Mouse (Mus musculus): ENCODE results near the gene Mipep. TPM values are rescaled to one million over a fixed set of nuclear protein-coding genes. Genes with fewer than 3 reads are reported as not detected.

Gene Mipep
- polyA plus RNA-seq, 1 experiment from 2014 or later: 24.1 TPM

GRCm38 (mm10) chr14:60806891-60807344 lies 22.5 kb downstream of the Mipep start:
- Histone ChIP-seq H3K27me3 (no peaks in the 10 kb centered on the region), H3K4me1 (no peaks in the 10 kb centered on the region), H3K4me3 (no peak overlapping the region), H3K4me2 (replicated peaks) (no peak overlapping the region), H3K9me3 (no peaks in the 10 kb centered on the region), H3K36me3 (peaks cover 22% of the 10 kb centered on the region), H3K9ac (replicated peaks) (no peak overlapping the region), H3K27ac (replicated peaks) (no peak overlapping the region)
- ATAC-seq (ENCODE audit: low FRiP score, low read depth): no peak
- 58% methylated on average over 11 of the region's 11 CpGs for WGBS

- Histone ChIP-seq H3K27ac (replicated peaks) (no peak overlapping the region), H3K9ac (replicated peaks) (no peak overlapping the region), H3K4me3 (no peak overlapping the region), H3K9me3 (no peaks in the 10 kb centered on the region), H3K4me2 (replicated peaks) (no peak overlapping the region), H3K36me3 (peaks cover 6% of the 10 kb centered on the region; the same call in 1 of the 2 replicates), H3K27me3 (no peaks in the 10 kb centered on the region), H3K4me1 (no peaks in the 10 kb centered on the region)
- ATAC-seq (ENCODE audit: low FRiP score, low read depth): no peak
- WGBS: 94% methylated on average over 8 of the region's 8 CpGs
These were observed 25.5 kb downstream of the Mipep start for GRCm38 (mm10) chr14:60809881-60810280.

GRCm38 (mm10) chr14:60811547-60811946 lies 27.2 kb downstream of the Mipep start:
- H3K27me3 ChIP-seq: no peaks in the 10 kb centered on the region
- H3K4me3 ChIP-seq: no peak overlapping the region
- no peaks in the 10 kb centered on the region for H3K4me1 ChIP-seq
- H3K9ac ChIP-seq (replicated peaks): no peak overlapping the region
- H3K27ac ChIP-seq (replicated peaks): no peak overlapping the region
- H3K9me3 ChIP-seq: no peaks in the 10 kb centered on the region
- no peak overlapping the region for H3K4me2 ChIP-seq (replicated peaks)
- H3K36me3 ChIP-seq: peaks cover 11% of the 10 kb centered on the region; the same call in 1 of the 2 replicates
- 93% methylated on average over 4 of the region's 4 CpGs for WGBS
- no peak for ATAC-seq (ENCODE audit: low FRiP score, low read depth)

- WGBS: 87% methylated on average over 5 of the region's 5 CpGs
- Histone ChIP-seq H3K4me2 (replicated peaks) (no peak overlapping the region), H3K9ac (replicated peaks) (no peak overlapping the region), H3K36me3 (peaks cover 11% of the 10 kb centered on the region; the same call in 1 of the 2 replicates), H3K27me3 (no peaks in the 10 kb centered on the region), H3K27ac (replicated peaks) (no peak overlapping the region), H3K4me1 (no peaks in the 10 kb centered on the region), H3K4me3 (no peak overlapping the region), H3K9me3 (no peaks in the 10 kb centered on the region)
- no peak for ATAC-seq (ENCODE audit: low FRiP score, low read depth)
These were observed 30.7 kb downstream of the Mipep start for GRCm38 (mm10) chr14:60815098-60815497.

GRCm38 (mm10) chr14:60818045-60818444 lies 33.7 kb downstream of the Mipep start:
- Histone ChIP-seq H3K27ac (replicated peaks) (no peak overlapping the region), H3K9ac (replicated peaks) (no peak overlapping the region), H3K4me2 (replicated peaks) (no peak overlapping the region), H3K9me3 (no peaks in the 10 kb centered on the region), H3K36me3 (peaks cover 11% of the 10 kb centered on the region; the same call in 1 of the 2 replicates), H3K27me3 (no peaks in the 10 kb centered on the region), H3K4me1 (no peaks in the 10 kb centered on the region), H3K4me3 (no peak overlapping the region)
- no peak for ATAC-seq (ENCODE audit: low FRiP score, low read depth)
- WGBS: 88% methylated on average over 5 of the region's 5 CpGs

- H3K4me2 ChIP-seq (replicated peaks): no peak overlapping the region
- peaks cover 6% of the 10 kb centered on the region; the same call in 1 of the 2 replicates for H3K9me3 ChIP-seq
- ATAC-seq (ENCODE audit: low FRiP score, low read depth): no peak
- H3K27ac ChIP-seq (replicated peaks): no peak overlapping the region
- no peak overlapping the region for H3K4me3 ChIP-seq
- no peaks in the 10 kb centered on the region for H3K4me1 ChIP-seq
- 97% methylated on average over 2 of the region's 2 CpGs for WGBS
- no peak overlapping the region for H3K9ac ChIP-seq (replicated peaks)
- no peaks in the 10 kb centered on the region for H3K27me3 ChIP-seq
- peaks cover 29% of the 10 kb centered on the region for H3K36me3 ChIP-seq
These were observed 45.7 kb downstream of the Mipep start for GRCm38 (mm10) chr14:60830096-60830495.

GRCm38 (mm10) chr14:60836709-60837108 lies 52.3 kb downstream of the Mipep start:
- Histone ChIP-seq H3K9me3 (peaks cover 5% of the 10 kb centered on the region; the same call in 1 of the 2 replicates), H3K36me3 (peaks cover 17% of the 10 kb centered on the region), H3K9ac (replicated peaks) (no peak overlapping the region), H3K4me1 (0 out of 2 replicates have a peak, but pooled peaks cover 6% of the 10 kb centered on the region), H3K27ac (replicated peaks) (no peak overlapping the region), H3K27me3 (no peaks in the 10 kb centered on the region), H3K4me3 (no peak overlapping the region), H3K4me2 (replicated peaks) (no peak overlapping the region)
- 41% methylated on average over 6 of the region's 6 CpGs for WGBS
- no peak for ATAC-seq (ENCODE audit: low FRiP score, low read depth)

- H3K4me1 ChIP-seq: peaks cover 9% of the 10 kb centered on the region
- no peak for ATAC-seq (ENCODE audit: low FRiP score, low read depth)
- no peak overlapping the region for H3K4me2 ChIP-seq (replicated peaks)
- no peaks in the 10 kb centered on the region for H3K9me3 ChIP-seq
- H3K27ac ChIP-seq (replicated peaks): no peak overlapping the region
- H3K9ac ChIP-seq (replicated peaks): no peak overlapping the region
- H3K4me3 ChIP-seq: no peak overlapping the region
- WGBS: 90% methylated on average over 8 of the region's 8 CpGs
- H3K27me3 ChIP-seq: no peaks in the 10 kb centered on the region
- H3K36me3 ChIP-seq: 0 out of 2 replicates have a peak, but pooled peaks cover 3% of the 10 kb centered on the region
These were observed 55.3 kb downstream of the Mipep start for GRCm38 (mm10) chr14:60839654-60840053.

GRCm38 (mm10) chr14:60841977-60842659 lies 57.7 kb downstream of the Mipep start:
- no peak overlapping the region for H3K4me2 ChIP-seq (replicated peaks)
- no peaks in the 10 kb centered on the region for H3K36me3 ChIP-seq
- no peak for ATAC-seq (ENCODE audit: low FRiP score, low read depth)
- H3K4me3 ChIP-seq: no peak overlapping the region
- no peak overlapping the region for H3K9ac ChIP-seq (replicated peaks)
- H3K27ac ChIP-seq (replicated peaks): no peak overlapping the region
- H3K27me3 ChIP-seq: no peaks in the 10 kb centered on the region
- 73% methylated on average over 14 of the region's 14 CpGs for WGBS
- H3K4me1 ChIP-seq: peaks cover 15% of the 10 kb centered on the region
- H3K9me3 ChIP-seq: no peaks in the 10 kb centered on the region

- H3K4me2 ChIP-seq (replicated peaks): no peak overlapping the region
- 92% methylated on average over 7 of the region's 7 CpGs for WGBS
- peaks cover 15% of the 10 kb centered on the region for H3K4me1 ChIP-seq
- ATAC-seq (ENCODE audit: low FRiP score, low read depth): no peak
- no peaks in the 10 kb centered on the region for H3K27me3 ChIP-seq
- no peak overlapping the region for H3K27ac ChIP-seq (replicated peaks)
- no peak overlapping the region for H3K4me3 ChIP-seq
- no peaks in the 10 kb centered on the region for H3K36me3 ChIP-seq
- H3K9ac ChIP-seq (replicated peaks): no peak overlapping the region
- H3K9me3 ChIP-seq: no peaks in the 10 kb centered on the region
These were observed 59.2 kb downstream of the Mipep start for GRCm38 (mm10) chr14:60843596-60843995.

GRCm38 (mm10) chr14:60845261-60846045 lies 61.1 kb downstream of the Mipep start:
- peaks cover 15% of the 10 kb centered on the region for H3K4me1 ChIP-seq
- no peaks in the 10 kb centered on the region for H3K27me3 ChIP-seq
- H3K9ac ChIP-seq (replicated peaks): no peak overlapping the region
- peak overlapping the region; percentile 60 for H3K27ac ChIP-seq (replicated peaks)
- H3K4me2 ChIP-seq (replicated peaks): no peak overlapping the region
- H3K4me3 ChIP-seq: no peak overlapping the region
- no peaks in the 10 kb centered on the region for H3K9me3 ChIP-seq
- peak; percentile 70; the same call in 1 of the 2 replicates for ATAC-seq (ENCODE audit: low FRiP score, low read depth)
- WGBS: 26% methylated on average over 10 of the region's 10 CpGs
- H3K36me3 ChIP-seq: peaks cover 7% of the 10 kb centered on the region; the same call in 1 of the 2 replicates

- H3K27ac ChIP-seq (replicated peaks): no peak overlapping the region
- H3K4me3 ChIP-seq: no peak overlapping the region
- peaks cover 15% of the 10 kb centered on the region for H3K4me1 ChIP-seq
- H3K27me3 ChIP-seq: no peaks in the 10 kb centered on the region
- H3K9me3 ChIP-seq: no peaks in the 10 kb centered on the region
- no peak overlapping the region for H3K9ac ChIP-seq (replicated peaks)
- 95% methylated on average over 5 of the region's 5 CpGs for WGBS
- no peak for ATAC-seq (ENCODE audit: low FRiP score, low read depth)
- H3K4me2 ChIP-seq (replicated peaks): no peak overlapping the region
- H3K36me3 ChIP-seq: peaks cover 12% of the 10 kb centered on the region; the same call in 1 of the 2 replicates
These were observed 61.8 kb downstream of the Mipep start for GRCm38 (mm10) chr14:60846174-60846573.

Data from midbrain, embryonic 12.5 days (tissue).